Mouse (Mus musculus) myocyte (in vitro differentiated cells): ENCODE data around the gene 2200002J24Rik.

ENCODE experiments used
- MAX ChIP-seq: IDR thresholded peaks from one replicate; pipeline ENCODE4 v1.6.1; 2011; ENCODE audit warnings: low read depth, mild to moderate bottlenecking, control low read depth
- MYOD1 ChIP-seq, 3 experiments: IDR thresholded peaks; one replicate each; pipeline ENCODE4 v1.6.1; 2011; ENCODE audit warnings: control low read depth in 2 of 3, low read depth in 2 of 3, mild to moderate bottlenecking in 2 of 3, moderate library complexity in 1 of 3; ENCODE audit not compliant: insufficient read length in 2 of 3, control insufficient read depth in 1 of 3
- MYOG ChIP-seq, 3 experiments: IDR thresholded peaks; one replicate each; pipeline ENCODE4 v1.6.1; 2011; ENCODE audit warnings: control low read depth in 2 of 3, low read depth in 2 of 3, mild to moderate bottlenecking in 2 of 3; ENCODE audit not compliant: insufficient read length in 2 of 3, control insufficient read depth in 1 of 3, insufficient read depth in 1 of 3
- POLR2A ChIP-seq: IDR thresholded peaks from one replicate; pipeline ENCODE4 v1.6.1; 2011; ENCODE audit warnings: low read depth, mild to moderate bottlenecking, control low read depth, moderate library complexity; ENCODE audit not compliant: insufficient read length
- POLR2AphosphoS2 ChIP-seq: IDR thresholded peaks from one replicate; pipeline ENCODE4 v1.6.1; 2011; ENCODE audit warnings: low read depth, control low read depth; ENCODE audit not compliant: insufficient read length
- TCF12 ChIP-seq: IDR thresholded peaks from one replicate; pipeline ENCODE4 v1.6.1; 2011; ENCODE audit warnings: mild to moderate bottlenecking, control low read depth; ENCODE audit not compliant: poor library complexity, insufficient read depth, severe bottlenecking
- USF1 ChIP-seq: IDR thresholded peaks from one replicate; pipeline ENCODE4 v1.6.1; 2011; ENCODE audit warnings: low read depth, mild to moderate bottlenecking, control low read depth, moderate library complexity

- TF ChIP-seq USF1 (no peak), POLR2A (no peak), MYOG (IDR thresholded peaks at IDR 0.05; ENCODE audit: control insufficient read depth in 1 of 3, insufficient read depth in 1 of 3, insufficient read length in 2 of 3, low read depth in 2 of 3) (no peak), MYOD1 (IDR thresholded peaks at IDR 0.05; ENCODE audit: control insufficient read depth in 1 of 3, insufficient read length in 2 of 3, low read depth in 2 of 3) (no peak), TCF12 (no peak), MAX (no peak), POLR2AphosphoS2 (no peak)
Observed at GRCm38 (mm10) chr7:30744022-30744598, 45.4 kb downstream of the 2200002J24Rik start.
